In the genomic region with DNA sequence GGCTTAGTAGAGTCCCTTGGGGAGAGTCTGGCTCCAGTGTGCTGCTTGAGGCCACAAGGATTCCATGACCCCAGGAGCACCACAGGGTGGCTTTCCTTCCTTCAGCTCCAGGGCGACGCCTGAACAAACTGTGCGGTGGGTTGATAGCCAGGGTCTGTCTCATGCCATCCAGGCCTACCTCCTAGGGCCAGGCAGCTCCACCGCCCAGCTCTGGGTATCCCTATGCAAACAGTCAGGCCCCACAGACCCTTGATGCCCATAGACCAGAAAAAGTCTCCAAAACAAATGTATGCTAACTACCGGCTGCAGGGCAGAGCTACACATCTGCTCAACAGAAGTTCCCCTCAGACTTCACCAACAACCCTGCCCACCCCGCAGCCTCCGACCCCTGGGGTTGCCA, we compare ENCODE assay signal across 12 mouse cellular contexts. TPM values are rescaled to one million over a fixed set of nuclear protein-coding genes. Genes with fewer than 3 reads are reported as not detected.
DNase-seq lines count a peak whose midpoint lies in the region; ATAC-seq lines count a peak whose summit lies in the region.
"Had no signal": no experiment of that assay in that cellular context is flagged by ENCODE, and none has a peak within 500 bp of the region (broad histone marks: within the 10 kb centered on the region; RNA-seq: fewer than 3 reads in every experiment).

No protein-coding gene starts in this region.

- DNase-seq in forebrain, embryonic 11.5 days (ENCODE audit: low spot score), result no peak
- no peak for DNase-seq in forebrain, embryonic 14.5 days (ENCODE audit: low spot score)
- no peak for DNase-seq in lung, adult 18-20 months
- peak; percentile 45 for DNase-seq in limb, embryonic 11.5 days (ENCODE audit: low spot score)
- no peak for DNase-seq in frontal cortex, postnatal 14 days (ENCODE audit: low spot score in 2 of 2)
- DNase-seq in layer of hippocampus, postnatal 36 days, result no peak
- DNase-seq: cerebellum, adult 2 months; thymus, adult 18-20 months had no signal

- H3K27me3 ChIP-seq in forebrain, embryonic 11.5 days (ENCODE audit: control insufficient read depth, insufficient read depth, low read length), result peaks cover 41% of the 10 kb centered on the region
- H3K27me3 ChIP-seq in forebrain, embryonic 14.5 days (replicated peaks; ENCODE audit: control insufficient read depth, insufficient read depth, low read length), result peaks cover 27% of the 10 kb centered on the region
- peaks cover 11% of the 10 kb centered on the region; the same call in 1 of the 2 replicates for H3K27me3 ChIP-seq in lung, embryonic 15.5 days
- H3K27me3 ChIP-seq in limb, embryonic 11.5 days (ENCODE audit: control insufficient read depth, insufficient read depth, low read length), result peaks cover 20% of the 10 kb centered on the region
- H3K27me3 ChIP-seq in stomach, embryonic 16.5 days (ENCODE audit: control insufficient read depth, insufficient read depth, low read length), result no peaks in the 10 kb centered on the region

- no peak overlapping the region for H3K27ac ChIP-seq in forebrain, embryonic 11.5 days (ENCODE audit: low read depth, low read length)
- no peak overlapping the region for H3K27ac ChIP-seq in forebrain, embryonic 14.5 days (ENCODE audit: low read depth, low read length)
- no peak overlapping the region for H3K27ac ChIP-seq in lung, embryonic 15.5 days
- no peak overlapping the region; the same call in 1 of the 2 replicates for H3K27ac ChIP-seq in limb, embryonic 11.5 days (replicated peaks; ENCODE audit: low read depth, low read length)
- H3K27ac ChIP-seq in stomach, embryonic 16.5 days (ENCODE audit: low read length), result no peak overlapping the region

- peaks cover 6% of the 10 kb centered on the region; the same call in 1 of the 2 replicates for H3K4me1 ChIP-seq in forebrain, embryonic 11.5 days (replicated peaks; ENCODE audit: control insufficient read depth, insufficient read depth, low read length)
- H3K4me1 ChIP-seq in forebrain, embryonic 14.5 days (ENCODE audit: control insufficient read depth, insufficient read depth, low read length), result peaks cover 7% of the 10 kb centered on the region; the same call in 1 of the 2 replicates
- H3K4me1 ChIP-seq in lung, embryonic 15.5 days, result peaks cover 36% of the 10 kb centered on the region
- peaks cover 19% of the 10 kb centered on the region for H3K4me1 ChIP-seq in limb, embryonic 11.5 days (ENCODE audit: control insufficient read depth, insufficient read depth, low read length)
- peaks cover 20% of the 10 kb centered on the region for H3K4me1 ChIP-seq in stomach, embryonic 16.5 days (ENCODE audit: control insufficient read depth, insufficient read depth, low read length)

- H3K9ac ChIP-seq in forebrain, embryonic 11.5 days (ENCODE audit: low read length), result no peak overlapping the region
- no peak overlapping the region for H3K9ac ChIP-seq in forebrain, embryonic 14.5 days (ENCODE audit: low read length)
- H3K9ac ChIP-seq in lung, embryonic 15.5 days, result no peak overlapping the region
- H3K9ac ChIP-seq in limb, embryonic 11.5 days (ENCODE audit: low read length), result peak overlapping the region; percentile 80; the same call in 1 of the 2 replicates
- peak overlapping the region; percentile 86; the same call in 1 of the 2 replicates for H3K9ac ChIP-seq in stomach, embryonic 16.5 days (ENCODE audit: low read length)

- 39% methylated on average over 7 of the region's 7 CpGs for WGBS in forebrain, embryonic 11.5 days
- WGBS in forebrain, embryonic 14.5 days, result 33% methylated on average over 7 of the region's 7 CpGs
- WGBS in lung, embryonic 15.5 days, result 59% methylated on average over 7 of the region's 7 CpGs
- 37% methylated on average over 7 of the region's 7 CpGs for WGBS in limb, embryonic 11.5 days
- WGBS in stomach, embryonic 16.5 days, result 45% methylated on average over 7 of the region's 7 CpGs

- no peak for ATAC-seq in forebrain, embryonic 11.5 days (replicated peaks; ENCODE audit: low FRiP score)
- ATAC-seq in forebrain, embryonic 14.5 days, result no peak
- no peak for ATAC-seq in lung, embryonic 15.5 days (ENCODE audit: borderline replicate concordance, extremely low read depth, low FRiP score, low TSS enrichment)
- no peak for ATAC-seq in limb, embryonic 11.5 days (ENCODE audit: insufficient number of reproducible peaks, low FRiP score, low TSS enrichment, low read depth)
- ATAC-seq in stomach, embryonic 16.5 days (ENCODE audit: insufficient read depth, low FRiP score), result no peak

- H3K36me3 ChIP-seq in forebrain, embryonic 11.5 days (ENCODE audit: control insufficient read depth, insufficient read depth, low read length), result no peaks in the 10 kb centered on the region
- H3K36me3 ChIP-seq in forebrain, embryonic 14.5 days (ENCODE audit: control insufficient read depth, insufficient read depth, low read length), result no peaks in the 10 kb centered on the region
- no peaks in the 10 kb centered on the region for H3K36me3 ChIP-seq in lung, embryonic 15.5 days
- no peaks in the 10 kb centered on the region for H3K36me3 ChIP-seq in limb, embryonic 11.5 days (ENCODE audit: control insufficient read depth, insufficient read depth, low read length)
- no peaks in the 10 kb centered on the region for H3K36me3 ChIP-seq in stomach, embryonic 16.5 days (ENCODE audit: control insufficient read depth, insufficient read depth, low read length)

- H3K4me3 ChIP-seq in forebrain, embryonic 11.5 days (ENCODE audit: low read depth, low read length), result no peak overlapping the region; the same call in 1 of the 2 replicates
- H3K4me3 ChIP-seq in forebrain, embryonic 14.5 days (ENCODE audit: low read depth, low read length), result no peak overlapping the region
- peak overlapping the region; percentile 71 for H3K4me3 ChIP-seq in lung, embryonic 15.5 days
- H3K4me3 ChIP-seq in limb, embryonic 11.5 days (ENCODE audit: low read depth, low read length), result peak overlapping the region; percentile 65
- H3K4me3 ChIP-seq in stomach, embryonic 16.5 days (replicated peaks; ENCODE audit: low read length), result peak overlapping the region; percentile 69

- peaks cover 5% of the 10 kb centered on the region; the same call in 1 of the 2 replicates for H3K9me3 ChIP-seq in forebrain, embryonic 11.5 days (ENCODE audit: control insufficient read depth, low read length)
- H3K9me3 ChIP-seq in forebrain, embryonic 14.5 days (replicated peaks; ENCODE audit: control insufficient read depth, low read length), result no peaks in the 10 kb centered on the region
- H3K9me3 ChIP-seq in lung, embryonic 15.5 days, result no peaks in the 10 kb centered on the region
- no peaks in the 10 kb centered on the region; the same call in 1 of the 2 replicates for H3K9me3 ChIP-seq in limb, embryonic 11.5 days (ENCODE audit: control insufficient read depth, low read length)
- H3K9me3 ChIP-seq in stomach, embryonic 16.5 days (replicated peaks; ENCODE audit: control insufficient read depth, low read length), result peaks cover 6% of the 10 kb centered on the region; the same call in 1 of the 2 replicates

- H3K4me2 ChIP-seq in forebrain, embryonic 11.5 days (ENCODE audit: low read depth, low read length, severe bottlenecking), result 0 out of 2 replicates have a peak overlapping the region, but pooled peaks have one; percentile 9
- H3K4me2 ChIP-seq in forebrain, embryonic 14.5 days (ENCODE audit: low read length), result no peak overlapping the region
- H3K4me2 ChIP-seq in lung, embryonic 15.5 days, result peak overlapping the region; percentile 95
- peak overlapping the region; percentile 93 for H3K4me2 ChIP-seq in limb, embryonic 11.5 days (ENCODE audit: low read depth, severe bottlenecking)
- peak overlapping the region; percentile 85 for H3K4me2 ChIP-seq in stomach, embryonic 16.5 days (ENCODE audit: low read depth, low read length)

RNA-seq across cellular contexts. Expression of gene Nbl1, which starts 1.7 kb away (rescaled TPM):
- polyA plus RNA-seq in forebrain, embryonic 11.5 days (2014; fragmentation: Nextera tagmentation; extraction: Ambion mirVana), result 23.9 and 24.7 TPM in 2 replicates
- polyA plus RNA-seq in forebrain, embryonic 14.5 days (2014; fragmentation: Nextera tagmentation; extraction: Ambion mirVana), result 22.3 and 29.8 TPM in 2 replicates
- 61.2 and 61.4 TPM in 2 replicates for polyA plus RNA-seq in lung, embryonic 15.5 days (2015; fragmentation: Nextera tagmentation; extraction: Ambion mirVana)
- 51.8 and 53.8 TPM in 2 replicates for polyA plus RNA-seq in limb, embryonic 11.5 days (2014; fragmentation: Nextera tagmentation; extraction: Ambion mirVana)
- 47.3 and 48.8 TPM in 2 replicates for polyA plus RNA-seq in stomach, embryonic 16.5 days (2015; fragmentation: Nextera tagmentation; extraction: Ambion mirVana)
- total RNA-seq in layer of hippocampus, postnatal 36 days (2021), result 10 to 100 TPM; 77.2 to 86.8 TPM

RNA-seq across cellular contexts. Expression of gene Htr6, which starts 15.7 kb away (rescaled TPM):
- polyA plus RNA-seq in forebrain, embryonic 11.5 days (2014; fragmentation: Nextera tagmentation; extraction: Ambion mirVana), result 0.27 TPM in 1 of 2 replicates, not detected in the other
- 0.30 TPM in 2 replicates for polyA plus RNA-seq in forebrain, embryonic 14.5 days (2014; fragmentation: Nextera tagmentation; extraction: Ambion mirVana)
- not detected in 2 replicates for polyA plus RNA-seq in lung, embryonic 15.5 days (2015; fragmentation: Nextera tagmentation; extraction: Ambion mirVana)
- polyA plus RNA-seq in limb, embryonic 11.5 days (2014; fragmentation: Nextera tagmentation; extraction: Ambion mirVana), result 0.07 and 0.11 TPM in 2 replicates
- polyA plus RNA-seq in stomach, embryonic 16.5 days (2015; fragmentation: Nextera tagmentation; extraction: Ambion mirVana), result not detected in 2 replicates
- 1 to 10 TPM; 6.5 to 8.8 TPM for total RNA-seq in layer of hippocampus, postnatal 36 days (2021)
- total RNA-seq: heart, adult 18-20 months had no signal
- polyA plus RNA-seq: liver, embryonic 11.5 days had no signal

RNA-seq across cellular contexts. Expression of gene Minos1, which starts 39.8 kb away (rescaled TPM):
- 344 and 387 TPM in 2 replicates for polyA plus RNA-seq in forebrain, embryonic 11.5 days (2014; fragmentation: Nextera tagmentation; extraction: Ambion mirVana)
- polyA plus RNA-seq in forebrain, embryonic 14.5 days (2014; fragmentation: Nextera tagmentation; extraction: Ambion mirVana), result 411 and 472 TPM in 2 replicates
- 517 and 528 TPM in 2 replicates for polyA plus RNA-seq in lung, embryonic 15.5 days (2015; fragmentation: Nextera tagmentation; extraction: Ambion mirVana)
- 404 and 456 TPM in 2 replicates for polyA plus RNA-seq in limb, embryonic 11.5 days (2014; fragmentation: Nextera tagmentation; extraction: Ambion mirVana)
- polyA plus RNA-seq in stomach, embryonic 16.5 days (2015; fragmentation: Nextera tagmentation; extraction: Ambion mirVana), result 442 and 560 TPM in 2 replicates
- 100 to 1,000 TPM; 198 to 212 TPM for total RNA-seq in layer of hippocampus, postnatal 36 days (2021)

Comparison
In these comparisons a context has a peak if more than half of its experiments do, and no peak if none do; other contexts are left out.
1. H3K4me3 ChIP-seq: peak in lung, embryonic 15.5 days (single experiment), limb, embryonic 11.5 days (single experiment) and stomach, embryonic 16.5 days (single experiment); none in forebrain, embryonic 11.5 days (single experiment) and forebrain, embryonic 14.5 days (single experiment).
2. H3K9ac ChIP-seq: peak in limb, embryonic 11.5 days (single experiment) and stomach, embryonic 16.5 days (single experiment); none in forebrain, embryonic 11.5 days (single experiment), forebrain, embryonic 14.5 days (single experiment) and lung, embryonic 15.5 days (single experiment).